Mouse (Mus musculus): Measurements from ENCODE around the gene Klhl42.

- no peak for TF ChIP-seq CHD2 (IDR thresholded peaks at IDR 0.05; ENCODE audit: low read depth, low read length)
- no peak for TF ChIP-seq HCFC1 (IDR thresholded peaks at IDR 0.05; ENCODE audit: borderline replicate concordance, insufficient read depth, low read length)
- TF ChIP-seq MAFK (IDR thresholded peaks at IDR 0.05; ENCODE audit: insufficient read depth, low read depth, low read length): no peak
- no peak for TF ChIP-seq ZC3H11A (IDR thresholded peaks at IDR 0.05; ENCODE audit: borderline replicate concordance, low read depth, low read length)
- TF ChIP-seq ZNF384 (IDR thresholded peaks at IDR 0.05; ENCODE audit: low read depth, low read length): no peak
Measured at GRCm38 (mm10) chr6:147064226-147064943, 26.8 kb upstream of the Klhl42 start.
